Mouse (Mus musculus): Measurements from ENCODE around the gene Bach2. TPM values are rescaled to one million over a fixed set of nuclear protein-coding genes. Genes with fewer than 3 reads are reported as not detected.

Bach2 gene
- polyA plus RNA-seq, 1 experiment from 2014 or later, result 29.9 TPM

- no peaks in the 10 kb centered on the region for H3K27me3 ChIP-seq (ENCODE audit: control insufficient read depth, insufficient read depth, low read length)
Observed at GRCm38 (mm10) chr4:32251946-32252672, 13.5 kb downstream of the Bach2 start.

DNA sequence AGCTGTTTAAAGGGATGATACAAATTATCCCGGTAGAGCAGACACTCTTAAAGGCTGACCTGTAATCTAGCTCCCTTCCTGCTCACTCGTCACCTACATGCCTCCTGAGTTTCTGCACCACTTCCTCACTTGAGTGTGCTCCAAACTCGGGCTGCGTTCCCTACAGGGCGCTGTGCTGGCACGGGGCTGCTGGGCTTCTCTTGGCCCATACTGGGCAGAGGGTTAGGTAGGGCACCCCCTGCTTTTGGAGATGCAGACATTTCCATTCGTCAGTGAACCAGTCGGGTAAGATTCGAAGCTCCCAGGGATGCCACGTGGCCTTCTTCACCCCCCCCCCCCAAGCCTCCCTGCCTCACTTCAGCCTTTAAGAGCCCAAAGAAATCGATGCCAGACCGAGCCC lies 19.1 kb downstream of the Bach2 start:
- H3K9ac ChIP-seq (ENCODE audit: low read length), result no peak overlapping the region
- no peaks in the 10 kb centered on the region for H3K36me3 ChIP-seq (ENCODE audit: control insufficient read depth, insufficient read depth, low read length)
- no peak overlapping the region for H3K4me2 ChIP-seq (ENCODE audit: low read depth)
- H3K4me1 ChIP-seq (ENCODE audit: control insufficient read depth, insufficient read depth, low read length), result no peaks in the 10 kb centered on the region
- DNase-seq (ENCODE audit: low spot score) (no peak), ATAC-seq (ENCODE audit: insufficient read depth, low FRiP score, low TSS enrichment) (no peak)
- no peak overlapping the region for H3K4me3 ChIP-seq (ENCODE audit: low read depth, low read length)
- no peak overlapping the region for H3K27ac ChIP-seq (ENCODE audit: low read depth, low read length)
- no peaks in the 10 kb centered on the region for H3K27me3 ChIP-seq (ENCODE audit: control insufficient read depth, insufficient read depth, low read length)
- no peaks in the 10 kb centered on the region for H3K9me3 ChIP-seq (ENCODE audit: control insufficient read depth, low read length)
- WGBS, result 81% methylated on average over 12 of the region's 12 CpGs

More at GRCm38 (mm10) chr4:32251946-32252672, 13.5 kb downstream of the Bach2 start:
- DNase-seq (ENCODE audit: low spot score) (no peak), ATAC-seq (ENCODE audit: insufficient read depth, low FRiP score, low TSS enrichment) (no peak)
- Histone ChIP-seq H3K4me3 (ENCODE audit: low read depth, low read length) (no peak overlapping the region), H3K4me2 (ENCODE audit: low read depth) (no peak overlapping the region), H3K27ac (ENCODE audit: low read depth, low read length) (no peak overlapping the region), H3K9ac (ENCODE audit: low read length) (no peak overlapping the region), H3K36me3 (ENCODE audit: control insufficient read depth, insufficient read depth, low read length) (no peaks in the 10 kb centered on the region), H3K9me3 (ENCODE audit: control insufficient read depth, low read length) (no peaks in the 10 kb centered on the region), H3K4me1 (ENCODE audit: control insufficient read depth, insufficient read depth, low read length) (peaks cover 42% of the 10 kb centered on the region)
- 61% methylated on average over 15 of the region's 15 CpGs for WGBS

- ATAC-seq (ENCODE audit: insufficient read depth, low FRiP score, low TSS enrichment) (no peak), DNase-seq (ENCODE audit: low spot score) (no peak)
- H3K27me3 ChIP-seq (ENCODE audit: control insufficient read depth, insufficient read depth, low read length), result no peaks in the 10 kb centered on the region
- no peak overlapping the region for H3K9ac ChIP-seq (ENCODE audit: low read length)
- no peak overlapping the region for H3K4me2 ChIP-seq (ENCODE audit: low read depth)
- no peaks in the 10 kb centered on the region for H3K4me1 ChIP-seq (ENCODE audit: control insufficient read depth, insufficient read depth, low read length)
- WGBS, result 91% methylated on average over 13 of the region's 13 CpGs
- no peak overlapping the region for H3K4me3 ChIP-seq (ENCODE audit: low read depth, low read length)
- H3K36me3 ChIP-seq (ENCODE audit: control insufficient read depth, insufficient read depth, low read length), result no peaks in the 10 kb centered on the region
- H3K9me3 ChIP-seq (ENCODE audit: control insufficient read depth, low read length), result no peaks in the 10 kb centered on the region
- H3K27ac ChIP-seq (ENCODE audit: low read depth, low read length), result no peak overlapping the region
Observed at GRCm38 (mm10) chr4:32258093-32258492, 19.5 kb downstream of the Bach2 start.

- H3K9ac ChIP-seq (ENCODE audit: low read length), result no peak overlapping the region
- WGBS, result 94% methylated on average over 7 of the region's 7 CpGs
- no peak overlapping the region for H3K27ac ChIP-seq (ENCODE audit: low read depth, low read length)
- no peak overlapping the region for H3K4me2 ChIP-seq (ENCODE audit: low read depth)
- no peaks in the 10 kb centered on the region for H3K9me3 ChIP-seq (ENCODE audit: control insufficient read depth, low read length)
- ATAC-seq (ENCODE audit: insufficient read depth, low FRiP score, low TSS enrichment) (no peak), DNase-seq (ENCODE audit: low spot score) (no peak)
- no peaks in the 10 kb centered on the region for H3K4me1 ChIP-seq (ENCODE audit: control insufficient read depth, insufficient read depth, low read length)
- no peaks in the 10 kb centered on the region for H3K27me3 ChIP-seq (ENCODE audit: control insufficient read depth, insufficient read depth, low read length)
- H3K4me3 ChIP-seq (ENCODE audit: low read depth, low read length), result no peak overlapping the region
- H3K36me3 ChIP-seq (ENCODE audit: control insufficient read depth, insufficient read depth, low read length), result no peaks in the 10 kb centered on the region
Observed at GRCm38 (mm10) chr4:32258596-32258995, 20.0 kb downstream of the Bach2 start.

- Histone ChIP-seq H3K27me3 (ENCODE audit: control insufficient read depth, insufficient read depth, low read length) (no peaks in the 10 kb centered on the region), H3K4me3 (ENCODE audit: low read depth, low read length) (no peak overlapping the region), H3K4me1 (ENCODE audit: control insufficient read depth, insufficient read depth, low read length) (no peaks in the 10 kb centered on the region), H3K4me2 (ENCODE audit: low read depth) (no peak overlapping the region), H3K27ac (ENCODE audit: low read depth, low read length) (no peak overlapping the region), H3K9me3 (ENCODE audit: control insufficient read depth, low read length) (no peaks in the 10 kb centered on the region), H3K36me3 (ENCODE audit: control insufficient read depth, insufficient read depth, low read length) (no peaks in the 10 kb centered on the region), H3K9ac (ENCODE audit: low read length) (no peak overlapping the region)
- WGBS, result 82% methylated on average over 4 of the region's 4 CpGs
- no peak for DNase-seq (ENCODE audit: low spot score)
- ATAC-seq (ENCODE audit: insufficient read depth, low FRiP score, low TSS enrichment), result no peak
Observed at GRCm38 (mm10) chr4:32260909-32261308, 22.3 kb downstream of the Bach2 start.

GRCm38 (mm10) chr4:32262825-32263684 lies 24.5 kb downstream of the Bach2 start:
- H3K4me3 ChIP-seq (ENCODE audit: low read depth, low read length), result no peak overlapping the region

GRCm38 (mm10) chr4:32263685-32264038 lies 25.1 kb downstream of the Bach2 start:
- no peak overlapping the region for H3K4me2 ChIP-seq (ENCODE audit: low read depth)

More at GRCm38 (mm10) chr4:32262825-32263684, 24.5 kb downstream of the Bach2 start:
- no peak overlapping the region for H3K4me2 ChIP-seq (ENCODE audit: low read depth)
- H3K9ac ChIP-seq (ENCODE audit: low read length), result no peak overlapping the region
- DNase-seq (ENCODE audit: low spot score) (no peak), ATAC-seq (ENCODE audit: insufficient read depth, low FRiP score, low TSS enrichment) (no peak)
- 93% methylated on average over 20 of the region's 20 CpGs for WGBS
- no peaks in the 10 kb centered on the region for H3K36me3 ChIP-seq (ENCODE audit: control insufficient read depth, insufficient read depth, low read length)
- no peaks in the 10 kb centered on the region for H3K27me3 ChIP-seq (ENCODE audit: control insufficient read depth, insufficient read depth, low read length)
- H3K4me1 ChIP-seq (ENCODE audit: control insufficient read depth, insufficient read depth, low read length), result no peaks in the 10 kb centered on the region
- no peak overlapping the region for H3K27ac ChIP-seq (ENCODE audit: low read depth, low read length)
- H3K9me3 ChIP-seq (ENCODE audit: control insufficient read depth, low read length), result no peaks in the 10 kb centered on the region

DNA sequence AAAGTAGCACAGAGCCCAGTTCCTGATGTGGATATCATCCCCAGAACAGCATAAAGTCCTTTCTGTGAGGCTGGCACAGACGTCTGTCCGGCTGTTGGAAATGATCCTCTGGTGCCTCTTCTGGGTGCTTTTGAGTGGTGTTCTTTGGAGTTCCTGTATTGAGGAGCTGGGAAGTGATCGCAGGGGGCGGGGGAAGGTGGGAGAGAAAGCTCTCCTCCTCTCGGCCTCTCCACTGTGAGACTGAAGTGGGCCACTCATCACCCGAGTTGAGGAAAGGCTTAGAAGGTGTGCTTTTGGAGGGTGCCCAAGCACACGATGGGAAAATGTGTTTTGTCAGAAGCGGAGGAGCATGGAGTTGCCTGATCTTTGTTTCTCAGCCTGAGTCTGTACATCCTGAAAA lies 26.3 kb downstream of the Bach2 start:
- DNase-seq (ENCODE audit: low spot score) (no peak), ATAC-seq (ENCODE audit: insufficient read depth, low FRiP score, low TSS enrichment) (no peak)
- WGBS, result 72% methylated on average over 8 of the region's 8 CpGs
- H3K4me2 ChIP-seq (ENCODE audit: low read depth), result no peak overlapping the region
- H3K9ac ChIP-seq (ENCODE audit: low read length), result no peak overlapping the region
- H3K9me3 ChIP-seq (ENCODE audit: control insufficient read depth, low read length), result no peaks in the 10 kb centered on the region
- H3K4me3 ChIP-seq (ENCODE audit: low read depth, low read length), result no peak overlapping the region
- H3K36me3 ChIP-seq (ENCODE audit: control insufficient read depth, insufficient read depth, low read length), result no peaks in the 10 kb centered on the region
- H3K27me3 ChIP-seq (ENCODE audit: control insufficient read depth, insufficient read depth, low read length), result no peaks in the 10 kb centered on the region
- H3K27ac ChIP-seq (ENCODE audit: low read depth, low read length), result no peak overlapping the region
- no peaks in the 10 kb centered on the region for H3K4me1 ChIP-seq (ENCODE audit: control insufficient read depth, insufficient read depth, low read length)

More at GRCm38 (mm10) chr4:32263685-32264038, 25.1 kb downstream of the Bach2 start:
- H3K4me1 ChIP-seq (ENCODE audit: control insufficient read depth, insufficient read depth, low read length), result no peaks in the 10 kb centered on the region
- no peak overlapping the region for H3K4me3 ChIP-seq (ENCODE audit: low read depth, low read length)
- WGBS, result 80% methylated on average over 10 of the region's 10 CpGs
- H3K36me3 ChIP-seq (ENCODE audit: control insufficient read depth, insufficient read depth, low read length), result no peaks in the 10 kb centered on the region
- H3K9ac ChIP-seq (ENCODE audit: low read length), result no peak overlapping the region
- H3K9me3 ChIP-seq (ENCODE audit: control insufficient read depth, low read length), result no peaks in the 10 kb centered on the region
- ATAC-seq (ENCODE audit: insufficient read depth, low FRiP score, low TSS enrichment) (no peak), DNase-seq (ENCODE audit: low spot score) (no peak)
- no peak overlapping the region for H3K27ac ChIP-seq (ENCODE audit: low read depth, low read length)
- no peaks in the 10 kb centered on the region for H3K27me3 ChIP-seq (ENCODE audit: control insufficient read depth, insufficient read depth, low read length)

Measured in neural tube, embryonic 11.5 days (tissue).